Mouse (Mus musculus) C2C12 (cell line): ENCODE data around the gene Ndufa6.

ENCODE experiments used
- CTCF ChIP-seq: IDR thresholded peaks from one replicate; pipeline ENCODE4 v1.5.1; 2011; ENCODE audit not compliant: control insufficient read depth, insufficient read depth, insufficient read length
- MAX ChIP-seq: IDR thresholded peaks from one replicate; pipeline ENCODE4 v1.6.1; 2011; ENCODE audit warnings: mild to moderate bottlenecking, control low read depth

DNA sequence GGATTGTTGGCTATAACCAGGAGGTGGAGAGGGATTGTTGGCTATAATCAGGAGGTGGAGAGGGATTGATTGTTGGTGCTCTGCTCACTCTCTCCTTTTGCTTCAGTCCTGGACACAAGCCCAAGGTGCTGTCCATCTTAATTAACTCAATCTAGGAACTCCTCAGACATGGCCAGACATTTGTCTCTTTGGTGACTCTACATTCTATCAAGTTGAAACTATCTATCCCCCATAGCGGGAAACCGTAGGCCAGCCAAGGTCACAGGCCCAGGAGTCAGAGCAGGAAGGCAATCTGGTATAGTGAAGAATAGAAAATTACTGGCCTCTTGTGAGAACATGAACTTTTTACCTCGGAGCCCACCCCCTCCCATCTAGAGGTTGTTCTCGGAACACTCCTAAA lies 8.1 kb upstream of the Ndufa6 start:
- TF ChIP-seq MAX (no peak), CTCF (no peak)
